Mouse (Mus musculus): ENCODE results near the gene Fsd2.

Fsd2 gene

DNA sequence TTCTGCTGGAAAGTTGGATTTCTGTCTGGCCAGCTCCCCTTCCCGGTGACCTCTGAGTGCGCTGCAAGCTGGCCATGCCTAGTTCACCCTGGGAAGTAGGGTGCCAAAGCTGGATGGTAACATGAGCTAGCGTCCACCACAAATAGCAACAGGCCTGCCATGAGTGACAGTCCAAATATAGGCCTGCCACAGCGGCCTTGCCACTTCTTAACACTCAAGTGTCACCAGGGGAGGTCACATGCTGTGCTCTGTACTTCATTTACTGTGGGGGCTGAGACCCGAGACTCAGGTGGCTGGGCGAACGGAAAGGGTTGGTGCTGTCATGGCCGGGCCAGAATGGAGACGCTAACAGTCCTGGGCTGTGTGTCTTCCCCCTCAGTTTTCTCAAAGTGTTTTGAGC is at the start of gene Fsd2:
Fsd2 (minus strand) TSS at position 53 of the 400 bp plus-strand sequence.
- TF ChIP-seq POU5F1 (IDR thresholded peaks at IDR 0.05; ENCODE audit: borderline replicate concordance, low read length): no peak
- no peak for TF ChIP-seq CTCF (conservative IDR thresholded peaks at IDR 0.05; ENCODE audit: low read length)
- TF ChIP-seq NANOG (IDR thresholded peaks at IDR 0.05; ENCODE audit: borderline replicate concordance, low read length): no peak
- no peaks in the 10 kb centered on the region for H3K9me3 ChIP-seq (ENCODE audit: low read length)
- no peaks in the 10 kb centered on the region for H3K36me3 ChIP-seq (ENCODE audit: insufficient read depth, low read length)
- H3K27me3 ChIP-seq (ENCODE audit: insufficient read depth, low read length): no peaks in the 10 kb centered on the region
- no peak within 1 kb of the TSS for H3K4me3 ChIP-seq (replicated peaks; ENCODE audit: low read length)
- H3K4me1 ChIP-seq (replicated peaks; ENCODE audit: low read depth, low read length): peaks cover 13% of the 10 kb centered on the region

DNA sequence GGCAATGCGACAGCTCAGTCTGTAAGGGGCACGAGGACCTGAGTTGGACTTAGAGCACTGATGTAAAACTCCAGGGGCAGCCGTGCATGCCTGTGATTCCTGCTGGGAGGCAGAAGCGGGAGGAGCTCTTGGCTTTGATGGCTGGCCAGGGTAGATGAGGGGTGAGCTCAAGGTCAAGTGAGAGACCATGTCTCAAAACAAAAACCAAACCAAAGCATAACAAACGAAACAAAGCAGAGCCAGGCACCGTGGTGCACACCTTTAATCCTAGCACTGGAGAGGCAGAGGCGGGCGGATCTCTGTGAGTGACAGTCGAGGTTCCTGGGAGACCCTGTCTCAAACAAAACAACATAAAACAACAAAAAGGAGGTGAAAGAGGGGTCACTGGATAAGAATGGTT is 48.3 kb upstream of the Fsd2 start:
- peaks cover 44% of the 10 kb centered on the region for H3K4me1 ChIP-seq (replicated peaks; ENCODE audit: low read depth, low read length)
- no peak for TF ChIP-seq CTCF (conservative IDR thresholded peaks at IDR 0.05; ENCODE audit: low read length)
- TF ChIP-seq POU5F1 (IDR thresholded peaks at IDR 0.05; ENCODE audit: borderline replicate concordance, low read length): no peak
- TF ChIP-seq NANOG (IDR thresholded peaks at IDR 0.05; ENCODE audit: borderline replicate concordance, low read length): no peak; the same call in 1 of the 2 replicates
- H3K36me3 ChIP-seq (ENCODE audit: insufficient read depth, low read length): no peaks in the 10 kb centered on the region
- H3K4me3 ChIP-seq (replicated peaks; ENCODE audit: low read length): no peak overlapping the region
- peaks cover 11% of the 10 kb centered on the region for H3K27me3 ChIP-seq (ENCODE audit: insufficient read depth, low read length)
- H3K9me3 ChIP-seq (ENCODE audit: low read length): no peaks in the 10 kb centered on the region

DNA sequence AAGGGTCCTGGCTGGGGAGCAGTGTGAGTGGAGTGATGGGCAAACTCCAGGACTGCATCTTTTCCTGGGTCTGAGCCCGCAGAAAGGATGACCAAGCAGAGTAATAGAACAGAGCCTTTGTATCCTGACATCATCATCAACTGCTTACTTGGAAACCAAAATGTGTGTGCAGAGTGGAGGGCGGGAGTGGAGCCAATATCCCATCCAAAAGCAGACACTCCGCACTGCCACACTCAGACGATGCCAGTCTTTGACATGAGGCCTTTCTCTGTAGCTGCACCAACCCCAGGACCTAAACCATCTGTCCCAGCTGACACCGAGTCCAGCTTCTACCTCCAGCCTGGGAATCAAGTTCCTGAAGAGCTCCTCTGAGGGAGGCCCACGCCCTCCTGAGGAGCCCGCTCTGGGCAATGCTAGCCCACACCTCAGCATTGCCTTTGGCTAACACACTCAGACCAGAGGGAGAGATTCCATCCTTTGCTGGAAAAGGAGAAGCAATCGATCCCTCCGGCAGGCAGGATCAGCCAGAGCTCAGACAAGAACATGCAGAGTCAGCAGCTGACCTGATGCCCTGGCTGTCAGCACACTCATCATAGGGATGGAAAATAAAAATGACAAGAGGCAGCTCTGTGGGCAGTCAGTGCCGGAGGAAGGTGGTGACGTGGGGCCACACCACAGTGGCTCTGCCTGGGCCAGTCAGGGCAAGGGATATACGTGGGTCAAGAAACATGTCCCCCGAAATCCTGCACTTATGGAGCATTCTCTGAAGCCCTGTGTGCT is 46.3 kb upstream of the Fsd2 start:
- H3K36me3 ChIP-seq (ENCODE audit: insufficient read depth, low read length): no peaks in the 10 kb centered on the region
- peaks cover 45% of the 10 kb centered on the region for H3K4me1 ChIP-seq (replicated peaks; ENCODE audit: low read depth, low read length)
- H3K4me3 ChIP-seq (replicated peaks; ENCODE audit: low read length): no peak overlapping the region
- TF ChIP-seq NANOG (IDR thresholded peaks at IDR 0.05; ENCODE audit: borderline replicate concordance, low read length) (no peak), CTCF (conservative IDR thresholded peaks at IDR 0.05; ENCODE audit: low read length) (no peak), POU5F1 (IDR thresholded peaks at IDR 0.05; ENCODE audit: borderline replicate concordance, low read length) (no peak)
- no peaks in the 10 kb centered on the region for H3K9me3 ChIP-seq (ENCODE audit: low read length)
- H3K27me3 ChIP-seq (ENCODE audit: insufficient read depth, low read length): peaks cover 16% of the 10 kb centered on the region

DNA sequence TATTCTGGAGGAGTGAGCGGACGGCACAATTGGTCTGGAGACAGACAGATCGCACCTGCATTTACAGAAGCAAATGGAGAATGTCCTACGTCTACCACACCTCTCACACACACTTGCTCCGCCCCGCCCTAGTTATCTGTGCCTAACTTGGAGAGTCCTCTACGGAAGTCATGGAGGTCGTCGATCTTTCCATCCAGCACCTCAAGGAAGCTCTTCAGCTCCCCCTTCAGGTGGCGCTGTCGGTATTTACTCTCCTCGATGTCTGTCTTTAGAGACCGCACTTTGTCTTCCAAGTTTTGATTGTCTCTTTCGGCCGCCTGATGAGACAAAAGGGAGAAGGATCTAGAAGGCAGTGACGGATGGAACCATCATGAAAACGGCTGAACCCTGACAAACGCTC is 43.4 kb upstream of the Fsd2 start:
- peak overlapping the region; percentile 27; the same call in 1 of the 2 replicates for H3K4me3 ChIP-seq (replicated peaks; ENCODE audit: low read length)
- no peak for TF ChIP-seq POU5F1 (IDR thresholded peaks at IDR 0.05; ENCODE audit: borderline replicate concordance, low read length)
- TF ChIP-seq CTCF (conservative IDR thresholded peaks at IDR 0.05; ENCODE audit: low read length): peak; percentile 54
- H3K27me3 ChIP-seq (ENCODE audit: insufficient read depth, low read length): peaks cover 20% of the 10 kb centered on the region
- no peaks in the 10 kb centered on the region for H3K36me3 ChIP-seq (ENCODE audit: insufficient read depth, low read length)
- H3K4me1 ChIP-seq (replicated peaks; ENCODE audit: low read depth, low read length): peaks cover 34% of the 10 kb centered on the region
- H3K9me3 ChIP-seq (ENCODE audit: low read length): no peaks in the 10 kb centered on the region

DNA sequence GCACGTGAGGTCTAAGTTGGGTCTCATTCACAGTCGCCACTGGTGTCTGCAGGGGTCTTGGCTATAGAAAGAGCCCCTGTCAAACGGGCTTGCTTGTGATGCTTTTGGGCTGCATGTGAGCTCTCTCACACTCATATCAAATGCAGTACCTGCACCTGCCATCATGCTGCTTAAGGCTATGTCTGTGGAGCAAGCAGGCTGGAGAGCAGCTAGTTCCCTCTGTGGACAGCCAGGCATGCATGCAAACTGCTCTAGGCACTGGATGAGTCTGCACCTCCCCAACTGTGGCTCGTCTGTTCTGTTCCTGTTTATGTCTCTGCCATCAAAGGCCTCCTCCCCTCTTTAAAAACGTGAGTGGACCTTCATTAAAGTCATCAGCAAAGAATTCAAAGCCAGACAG is 39.7 kb upstream of the Fsd2 start:
- no peak overlapping the region for H3K4me3 ChIP-seq (replicated peaks; ENCODE audit: low read length)
- H3K36me3 ChIP-seq (ENCODE audit: insufficient read depth, low read length): no peaks in the 10 kb centered on the region
- peaks cover 20% of the 10 kb centered on the region; the same call in 1 of the 2 replicates for H3K27me3 ChIP-seq (ENCODE audit: insufficient read depth, low read length)
- no peaks in the 10 kb centered on the region for H3K9me3 ChIP-seq (ENCODE audit: low read length)
- TF ChIP-seq NANOG (IDR thresholded peaks at IDR 0.05; ENCODE audit: borderline replicate concordance, low read length) (no peak), POU5F1 (IDR thresholded peaks at IDR 0.05; ENCODE audit: borderline replicate concordance, low read length) (no peak), CTCF (conservative IDR thresholded peaks at IDR 0.05; ENCODE audit: low read length) (no peak)
- H3K4me1 ChIP-seq (replicated peaks; ENCODE audit: low read depth, low read length): peaks cover 8% of the 10 kb centered on the region

DNA sequence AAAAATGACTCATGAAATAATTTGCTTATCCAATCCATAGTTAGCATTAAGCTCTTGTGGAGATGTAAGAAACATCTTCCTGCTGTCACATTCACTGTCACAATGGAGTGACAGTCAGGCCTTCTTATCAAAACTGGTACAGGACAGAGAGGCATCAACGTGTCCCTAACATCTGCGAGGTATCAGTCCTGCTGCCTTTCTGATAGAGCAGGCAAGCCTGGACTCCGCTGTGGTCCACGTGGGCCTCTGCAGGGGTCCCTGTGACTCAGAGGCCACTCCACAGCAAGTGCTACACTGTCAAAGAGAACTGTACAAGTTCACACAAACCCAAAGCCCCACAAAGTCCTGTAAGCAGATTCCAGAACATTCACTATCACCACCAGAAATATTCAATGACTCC is 38.7 kb upstream of the Fsd2 start:
- H3K9me3 ChIP-seq (ENCODE audit: low read length): no peaks in the 10 kb centered on the region
- peaks cover 11% of the 10 kb centered on the region; the same call in 1 of the 2 replicates for H3K27me3 ChIP-seq (ENCODE audit: insufficient read depth, low read length)
- no peak for TF ChIP-seq NANOG (IDR thresholded peaks at IDR 0.05; ENCODE audit: borderline replicate concordance, low read length)
- no peak for TF ChIP-seq CTCF (conservative IDR thresholded peaks at IDR 0.05; ENCODE audit: low read length)
- no peak for TF ChIP-seq POU5F1 (IDR thresholded peaks at IDR 0.05; ENCODE audit: borderline replicate concordance, low read length)
- H3K36me3 ChIP-seq (ENCODE audit: insufficient read depth, low read length): no peaks in the 10 kb centered on the region
- no peak overlapping the region for H3K4me3 ChIP-seq (replicated peaks; ENCODE audit: low read length)
- H3K4me1 ChIP-seq (replicated peaks; ENCODE audit: low read depth, low read length): peaks cover 7% of the 10 kb centered on the region

DNA sequence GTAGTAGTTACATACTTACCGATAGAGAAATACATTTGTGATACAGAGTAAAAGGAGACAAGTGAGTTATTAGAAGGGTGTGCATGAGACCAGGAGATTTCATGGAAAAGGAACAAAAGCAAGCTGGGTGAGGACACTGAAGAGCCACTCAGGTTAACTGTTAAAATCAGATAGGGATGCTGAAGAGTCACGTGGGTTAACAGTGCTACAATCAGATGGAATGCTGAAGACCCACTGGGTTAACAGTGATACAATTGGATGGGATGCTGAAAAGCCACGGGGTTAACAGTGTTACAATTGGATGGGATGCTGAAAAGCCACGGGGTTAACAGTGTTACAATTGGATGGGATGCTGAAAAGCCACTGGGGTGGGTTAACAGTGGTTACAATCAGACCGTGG is 38.2 kb upstream of the Fsd2 start:
- Histone ChIP-seq H3K4me1 (replicated peaks; ENCODE audit: low read depth, low read length) (peaks cover 8% of the 10 kb centered on the region), H3K27me3 (ENCODE audit: insufficient read depth, low read length) (peaks cover 9% of the 10 kb centered on the region; the same call in 1 of the 2 replicates), H3K9me3 (ENCODE audit: low read length) (no peaks in the 10 kb centered on the region), H3K36me3 (ENCODE audit: insufficient read depth, low read length) (no peaks in the 10 kb centered on the region), H3K4me3 (replicated peaks; ENCODE audit: low read length) (no peak overlapping the region)
- no peak for TF ChIP-seq POU5F1 (IDR thresholded peaks at IDR 0.05; ENCODE audit: borderline replicate concordance, low read length)

DNA sequence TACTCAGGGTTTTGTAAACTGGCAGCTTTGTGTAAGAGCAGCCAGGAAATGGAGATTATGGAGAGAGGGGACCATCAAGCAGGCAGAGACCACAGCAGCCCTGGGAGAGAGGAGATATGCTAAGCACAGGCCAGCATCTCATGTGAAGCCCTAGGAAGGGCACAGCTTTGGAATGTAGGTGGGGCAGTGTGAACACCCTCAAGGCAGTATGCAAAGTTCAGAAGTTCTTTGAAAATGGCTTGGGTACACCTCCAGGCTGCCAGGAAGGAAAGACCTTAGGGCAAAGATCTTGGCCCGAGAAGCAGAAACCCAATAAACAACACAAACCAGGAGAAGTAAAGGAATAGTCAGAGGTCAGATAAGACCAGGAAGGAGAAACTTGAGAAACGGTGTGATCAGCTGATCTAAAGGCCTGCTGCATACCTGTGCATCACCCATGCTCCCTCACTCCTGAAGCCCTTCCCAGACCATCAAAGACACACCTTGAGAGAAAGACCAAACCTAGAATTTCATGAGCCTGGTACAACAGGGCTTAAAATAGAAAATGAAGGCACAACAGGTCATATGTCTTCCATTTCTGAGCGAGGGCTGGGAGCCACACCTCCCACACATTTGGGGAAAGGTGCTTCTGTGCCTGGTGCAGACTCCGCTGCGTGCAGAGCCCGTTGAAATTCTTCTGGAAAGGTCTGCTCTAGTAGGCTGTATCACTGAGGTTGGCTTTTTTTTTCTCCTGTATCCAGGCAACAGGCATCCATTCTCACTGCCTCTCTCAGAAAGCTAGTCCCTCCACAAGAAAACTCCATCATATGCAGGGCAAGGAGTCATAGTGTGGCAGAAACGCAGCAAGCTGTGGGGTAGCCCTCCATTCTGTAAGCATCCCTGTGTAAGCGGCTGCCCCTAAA is 32.9 kb upstream of the Fsd2 start:
- Histone ChIP-seq H3K4me1 (replicated peaks; ENCODE audit: low read depth, low read length) (peaks cover 14% of the 10 kb centered on the region), H3K4me3 (replicated peaks; ENCODE audit: low read length) (no peak overlapping the region), H3K27me3 (ENCODE audit: insufficient read depth, low read length) (no peaks in the 10 kb centered on the region), H3K36me3 (ENCODE audit: insufficient read depth, low read length) (peaks cover 43% of the 10 kb centered on the region), H3K9me3 (ENCODE audit: low read length) (peaks cover 45% of the 10 kb centered on the region)
- TF ChIP-seq POU5F1 (IDR thresholded peaks at IDR 0.05; ENCODE audit: borderline replicate concordance, low read length) (no peak), NANOG (IDR thresholded peaks at IDR 0.05; ENCODE audit: borderline replicate concordance, low read length) (no peak), CTCF (conservative IDR thresholded peaks at IDR 0.05; ENCODE audit: low read length) (no peak)
